Mouse (Mus musculus): ENCODE results near the gene 1700018F24Rik.

- TF ChIP-seq CTCF (IDR thresholded peaks at IDR 0.05; ENCODE audit: insufficient read depth, low read length) (no peak), POLR2A (IDR thresholded peaks at IDR 0.05; ENCODE audit: borderline replicate concordance, extremely low read depth, low read depth, low read length) (no peak)
Observed at GRCm38 (mm10) chr5:145057907-145058306, 15.1 kb downstream of the 1700018F24Rik start.

All from lung, adult 2 months (tissue).